Mouse (Mus musculus) left cerebral cortex, postnatal 10 days (tissue): ENCODE data around the gene Arhgap6. TPM values are rescaled to one million over a fixed set of nuclear protein-coding genes. Genes with fewer than 3 reads are reported as not detected.
A peak's percentile ranks its signal among the peaks of the same experiment; 100 is the strongest.
"Not testable (repeated sequence)": the region's sequence is repeated elsewhere in the genome, so short reads cannot be mapped to it uniquely, and the experiment has no call there.

Experiments used
- DNase-seq, 2 experiments: peaks; one replicate each; pipeline ENCODE4 v3.0.0; 2021 to 2022; ENCODE audit warnings: low spot score in 2 of 2, mixed read lengths in 1 of 2; ENCODE audit errors: extremely low spot score in 1 of 2
- intact Hi-C: fragments of 180-260 bp; cut with DNase I; formaldehyde crosslinking; loops from one replicate; pipeline ENCODE4 v1.15.1; 2025
- total RNA-seq, 2 experiments: library from RNA; stranded (reverse); gene quantifications; 2 replicates each; pipeline ENCODE4 v1.2.3; 2021

Arhgap6 gene
- total RNA-seq, 2 experiments from 2014 or later = 4.8 to 5.7 TPM

DNA sequence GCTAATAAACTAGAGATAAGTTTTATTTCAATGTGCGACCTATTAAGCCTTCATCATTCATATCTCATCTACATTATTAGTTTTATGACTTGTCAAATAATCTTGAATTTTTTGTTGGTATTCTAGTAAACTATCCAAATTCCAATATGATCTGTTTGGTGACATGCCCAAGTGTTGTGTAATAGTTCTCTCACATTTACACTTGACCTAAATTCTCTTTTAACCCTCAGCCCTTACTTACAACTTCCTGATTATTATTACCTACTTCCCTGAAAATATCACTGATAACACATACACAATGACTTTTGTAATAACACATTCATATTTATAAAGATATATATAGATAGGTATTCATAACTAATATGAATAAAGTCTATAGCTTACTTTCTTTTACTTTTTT is 461.0 kb downstream of the Arhgap6 start:
- no peak for DNase-seq
- intact Hi-C loops = no loop called here

GRCm38 (mm10) chrX:169256741-169257140 is 461.8 kb downstream of the Arhgap6 start:
- intact Hi-C loops = no loop called here
- DNase-seq = no peak

GRCm38 (mm10) chrX:169261034-169261433 is 466.1 kb downstream of the Arhgap6 start:
- intact Hi-C loops = no loop called here
- DNase-seq = no peak

- no peak for DNase-seq
- intact Hi-C loops = no loop called here
Measured at GRCm38 (mm10) chrX:169262212-169262611, 467.3 kb downstream of the Arhgap6 start.

GRCm38 (mm10) chrX:169263433-169264172 is 468.7 kb downstream of the Arhgap6 start:
- intact Hi-C loops = no loop called here
- no peak for DNase-seq

GRCm38 (mm10) chrX:169299579-169299978 is 504.7 kb downstream of the Arhgap6 start:
- peak in 1 of 2 experiments; percentile 27 for DNase-seq

DNA sequence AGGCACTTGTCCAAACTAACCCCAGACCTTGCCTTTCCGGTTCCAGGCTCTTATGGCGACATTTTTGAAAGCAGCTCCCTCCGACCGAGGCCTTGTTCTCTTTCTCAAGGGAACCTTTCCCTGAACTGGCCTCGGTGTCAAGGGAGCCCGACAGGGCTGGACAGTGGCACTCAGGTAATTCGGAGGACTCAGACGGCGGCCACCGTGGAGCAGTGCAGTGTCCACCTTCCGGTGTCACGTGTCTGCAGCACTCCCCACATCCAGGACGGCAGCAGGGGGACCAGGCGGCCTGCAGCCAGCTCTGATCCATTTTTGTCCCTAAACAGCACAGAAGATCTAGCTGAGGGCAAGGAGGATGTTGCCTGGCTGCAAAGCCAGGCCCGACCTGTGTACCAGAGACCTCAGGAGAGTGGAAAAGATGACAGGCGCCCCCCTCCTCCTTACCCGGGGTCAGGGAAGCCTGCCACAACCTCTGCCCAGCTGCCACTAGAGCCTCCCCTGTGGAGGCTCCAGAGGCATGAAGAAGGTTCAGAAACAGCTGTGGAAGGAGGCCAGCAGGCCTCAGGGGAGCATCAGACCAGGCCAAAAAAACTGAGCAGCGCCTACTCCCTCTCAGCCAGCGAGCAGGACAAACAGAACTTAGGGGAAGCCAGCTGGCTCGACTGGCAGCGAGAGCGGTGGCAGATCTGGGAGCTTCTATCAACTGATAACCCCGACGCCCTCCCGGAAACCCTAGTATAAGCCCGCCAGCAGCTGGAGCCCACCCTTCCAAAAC is 507.6 kb downstream of the Arhgap6 start:
- intact Hi-C loops = loop anchor here (5.0 to 10.0 kb wide), 2 partner anchors 265 to 638 kb away; no protein-coding TSS in a partner anchor
- peak in 1 of 2 experiments; percentile 24 for DNase-seq

More at GRCm38 (mm10) chrX:169299579-169299978, 504.7 kb downstream of the Arhgap6 start:
- intact Hi-C loops = loop anchor here (1.0 kb wide), 1 partner anchor 361 kb away; no protein-coding TSS in a partner anchor

GRCm38 (mm10) chrX:169303945-169304344 is 509.0 kb downstream of the Arhgap6 start:
- peak in 1 of 2 experiments; percentile 18 for DNase-seq
- intact Hi-C loops = loop anchor here (5.0 to 10.0 kb wide), 2 partner anchors 267 to 639 kb away; no protein-coding TSS in a partner anchor

GRCm38 (mm10) chrX:169308559-169308958 is 513.7 kb downstream of the Arhgap6 start:
- intact Hi-C loops = loop anchor here (10.0 kb wide), 1 partner anchor 644 kb away; no protein-coding TSS in a partner anchor

DNA sequence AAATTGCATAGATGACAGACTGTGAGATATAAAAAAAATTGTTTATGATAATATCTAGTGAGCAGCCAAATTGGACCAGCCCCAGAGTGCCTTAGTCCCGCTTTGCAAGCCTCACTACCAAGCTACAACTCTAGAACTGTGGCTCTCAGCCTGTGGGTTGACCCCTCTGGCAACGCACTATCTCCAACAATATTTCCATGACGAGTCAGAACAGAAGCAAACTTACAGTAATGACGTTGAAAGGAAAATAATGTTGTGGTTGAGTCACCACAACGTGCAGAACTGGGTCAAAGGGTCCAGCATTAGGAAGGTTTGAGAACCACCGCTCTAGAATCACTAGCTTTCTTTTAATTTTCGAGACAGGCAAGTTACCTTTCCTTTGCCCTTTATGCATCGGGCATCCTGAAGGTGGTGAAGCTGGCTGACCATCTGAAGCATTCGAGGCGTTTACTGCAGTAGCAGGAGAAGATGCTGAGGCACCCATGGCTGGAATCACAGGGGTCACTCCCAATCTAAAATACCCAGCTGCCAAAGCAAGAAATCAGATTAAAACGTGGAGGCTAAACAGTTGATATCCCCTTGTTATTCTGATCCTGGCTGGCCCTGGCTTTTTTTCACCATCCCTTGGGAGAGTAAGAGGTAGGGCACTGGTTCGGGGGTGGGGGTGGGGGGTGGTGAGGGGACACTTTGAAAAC is 524.3 kb downstream of the Arhgap6 start:
- intact Hi-C loops = no loop called here
- no peak for DNase-seq

More at GRCm38 (mm10) chrX:169308559-169308958, 513.7 kb downstream of the Arhgap6 start:
- DNase-seq = no peak

- intact Hi-C loops = no loop called here
- DNase-seq = peak; percentile 79 to 94
Measured at GRCm38 (mm10) chrX:169319945-169320667, 525.2 kb downstream of the Arhgap6 start, which contains the start of gene Hccs. Hccs (minus strand) TSS chrX:169320372.

DNA sequence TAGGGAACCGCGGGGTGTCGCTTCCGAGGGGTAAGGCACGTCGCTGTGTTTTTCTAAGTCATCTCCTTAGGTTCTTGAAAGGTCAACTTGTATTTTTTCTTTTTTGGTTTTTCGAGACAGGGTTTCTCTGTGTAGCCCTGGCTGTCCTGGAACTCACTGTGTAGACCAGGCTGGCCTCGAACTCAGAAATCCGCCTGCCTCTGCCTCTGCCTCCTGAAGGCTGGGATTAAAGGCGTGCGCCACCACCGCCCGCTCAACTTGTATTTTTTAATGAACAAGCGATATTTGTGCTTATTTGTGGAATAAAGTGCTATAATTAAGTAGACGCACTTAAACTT is 525.7 kb downstream of the Arhgap6 start:
- intact Hi-C loops, DNase-seq: not testable (repeated sequence)

- intact Hi-C loops = no loop called here
- DNase-seq = no peak
Measured at GRCm38 (mm10) chrX:169325929-169326595, 531.2 kb downstream of the Arhgap6 start.

DNA sequence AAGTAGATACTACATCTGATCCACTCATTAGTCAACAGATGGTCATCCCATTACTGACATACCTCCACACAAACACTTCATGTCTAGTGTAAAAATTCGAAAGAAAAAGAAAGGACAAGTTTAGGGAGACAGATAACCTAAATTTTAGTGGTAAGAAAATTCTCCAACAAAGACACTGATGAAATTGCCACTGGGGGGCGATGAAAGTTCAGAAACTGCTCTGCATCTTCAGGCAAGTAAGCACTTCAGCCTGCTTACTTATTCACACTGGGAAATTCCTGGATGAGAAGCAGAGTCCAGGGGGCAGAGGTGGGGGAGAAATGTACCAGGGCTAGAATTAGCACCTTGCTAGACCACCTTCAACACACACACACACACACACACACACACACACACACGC is 537.4 kb downstream of the Arhgap6 start:
- intact Hi-C loops = no loop called here
- DNase-seq = peak; percentile 52 to 54

GRCm38 (mm10) chrX:169337559-169337958 is 542.7 kb downstream of the Arhgap6 start:
- DNase-seq = no peak
- intact Hi-C loops = no loop called here

DNA sequence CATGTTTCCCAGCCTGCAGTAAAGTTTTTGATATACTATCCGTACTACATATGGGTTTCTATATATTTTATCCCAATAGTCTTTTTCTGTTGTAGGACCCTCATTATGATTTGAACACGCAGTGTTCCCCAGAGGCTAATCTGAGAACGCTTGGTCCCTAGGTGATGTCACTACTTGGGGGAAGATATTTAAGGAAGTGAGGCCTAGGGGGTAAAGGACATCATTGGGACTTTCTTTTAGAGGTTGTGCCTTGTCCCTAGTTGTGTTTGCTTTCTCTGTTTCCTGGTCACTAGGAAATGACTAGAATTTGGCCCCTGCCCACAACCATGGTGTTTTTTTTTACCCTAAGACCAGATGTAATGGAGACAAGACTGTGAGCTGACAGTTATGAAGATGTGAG is 543.3 kb downstream of the Arhgap6 start:
- intact Hi-C loops = no loop called here
- DNase-seq = no peak
